ENCODE assay signal across 29 mouse cellular contexts in genomic region chr4:66550306-66551104, GRCm38 (mm10).
DNase-seq lines count a peak whose midpoint lies in the region; ATAC-seq and TF ChIP-seq lines count a peak whose summit lies in the region.
"Had no signal": no experiment of that assay in that cellular context is flagged by ENCODE, and none has a peak within 500 bp of the region (broad histone marks: within the 10 kb centered on the region; RNA-seq: fewer than 3 reads in every experiment).

No protein-coding gene starts in this region.

- H3K4me3 ChIP-seq in midbrain, embryonic 15.5 days: no peak overlapping the region
- no peak overlapping the region for H3K4me3 ChIP-seq in midbrain, embryonic 11.5 days (ENCODE audit: low read depth, low read length)
- H3K4me3 ChIP-seq in heart, adult 2 months: no peak overlapping the region
- no peak overlapping the region for H3K4me3 ChIP-seq in layer of hippocampus, adult 2 months
- H3K4me3 ChIP-seq: forebrain, embryonic 10.5 days; heart, embryonic 10.5 days; heart, embryonic 15.5 days; left cerebral cortex, adult 2 months; liver, embryonic 12.5 days; midbrain, embryonic 13.5 days; myocyte; neural tube, embryonic 12.5 days had no signal

- TF ChIP-seq CTCF in heart, adult 2 months (IDR thresholded peaks at IDR 0.05): no peak
- TF ChIP-seq CTCF in layer of hippocampus, adult 2 months (conservative IDR thresholded peaks at IDR 0.05): no peak

- no peaks in the 10 kb centered on the region for H3K4me1 ChIP-seq in midbrain, embryonic 15.5 days
- no peaks in the 10 kb centered on the region for H3K4me1 ChIP-seq in midbrain, embryonic 11.5 days (ENCODE audit: control insufficient read depth, insufficient read depth, low read length)
- H3K4me1 ChIP-seq in heart, adult 2 months (ENCODE audit: control insufficient read depth, insufficient read depth, low read length): no peaks in the 10 kb centered on the region
- H3K4me1 ChIP-seq: forebrain, embryonic 10.5 days; heart, embryonic 10.5 days; heart, embryonic 15.5 days; liver, embryonic 12.5 days; midbrain, embryonic 13.5 days; neural tube, embryonic 12.5 days had no signal

- H3K27ac ChIP-seq in midbrain, embryonic 15.5 days: no peak overlapping the region
- no peak overlapping the region for H3K27ac ChIP-seq in midbrain, embryonic 11.5 days (ENCODE audit: low read depth, low read length)
- no peak overlapping the region for H3K27ac ChIP-seq in heart, adult 2 months
- no peak overlapping the region for H3K27ac ChIP-seq in layer of hippocampus, adult 2 months
- H3K27ac ChIP-seq: forebrain, embryonic 10.5 days; heart, embryonic 10.5 days; heart, embryonic 15.5 days; hindbrain, embryonic 14.5 days; left cerebral cortex, adult 2 months; liver, embryonic 12.5 days; midbrain, embryonic 13.5 days; neural tube, embryonic 12.5 days; stomach, postnatal 0 days had no signal

- no peaks in the 10 kb centered on the region for H3K79me2 ChIP-seq in heart, adult 2 months (replicated peaks; ENCODE audit: control insufficient read depth, insufficient read depth, low read length)

- H3K27me3 ChIP-seq in midbrain, embryonic 15.5 days (replicated peaks): no peaks in the 10 kb centered on the region
- H3K27me3 ChIP-seq in midbrain, embryonic 11.5 days (ENCODE audit: control insufficient read depth, insufficient read depth, low read length): no peaks in the 10 kb centered on the region; the same call in 1 of the 2 replicates
- no peaks in the 10 kb centered on the region for H3K27me3 ChIP-seq in heart, adult 2 months (ENCODE audit: control insufficient read depth, insufficient read depth, low read length)
- H3K27me3 ChIP-seq: heart, embryonic 15.5 days; liver, embryonic 12.5 days; midbrain, embryonic 13.5 days; neural tube, embryonic 12.5 days had no signal

- TF ChIP-seq POLR2A in heart, adult 2 months (IDR thresholded peaks at IDR 0.05; ENCODE audit: insufficient read depth, low read depth, low read length): no peak

- intact Hi-C loops in heart, adult 2 months (cut with DNase I): no loop called here

- H3K9me3 ChIP-seq in midbrain, embryonic 15.5 days: no peaks in the 10 kb centered on the region
- H3K9me3 ChIP-seq in midbrain, embryonic 11.5 days (ENCODE audit: control insufficient read depth, low read length): no peaks in the 10 kb centered on the region
- H3K9me3 ChIP-seq: forebrain, embryonic 10.5 days; heart, embryonic 10.5 days; heart, embryonic 15.5 days; liver, embryonic 12.5 days; midbrain, embryonic 13.5 days; neural tube, embryonic 12.5 days had no signal

- H3K36me3 ChIP-seq in midbrain, embryonic 15.5 days (replicated peaks): no peaks in the 10 kb centered on the region
- no peaks in the 10 kb centered on the region for H3K36me3 ChIP-seq in midbrain, embryonic 11.5 days (ENCODE audit: control insufficient read depth, insufficient read depth, low read length)
- H3K36me3 ChIP-seq in heart, adult 2 months (ENCODE audit: control insufficient read depth, insufficient read depth, low read length): no peaks in the 10 kb centered on the region
- H3K36me3 ChIP-seq: forebrain, embryonic 10.5 days; heart, embryonic 10.5 days; heart, embryonic 15.5 days; liver, embryonic 12.5 days; midbrain, embryonic 13.5 days; neural tube, embryonic 12.5 days had no signal

- TF ChIP-seq EP300 in heart, adult 2 months (IDR thresholded peaks at IDR 0.05; ENCODE audit: insufficient read depth, low read depth, low read length): no peak

- H3K4me2 ChIP-seq in midbrain, embryonic 15.5 days: no peak overlapping the region
- H3K4me2 ChIP-seq in midbrain, embryonic 11.5 days: no peak overlapping the region
- H3K4me2 ChIP-seq: heart, embryonic 15.5 days; hindbrain, embryonic 14.5 days; liver, embryonic 12.5 days; midbrain, embryonic 13.5 days; neural tube, embryonic 12.5 days had no signal

- 75% methylated on average over 3 of the region's 3 CpGs for WGBS in midbrain, embryonic 15.5 days
- WGBS in midbrain, embryonic 11.5 days: 72% methylated on average over 3 of the region's 3 CpGs
- WGBS in heart, adult 2 months: 76% methylated on average over 3 of the region's 3 CpGs

- no peak overlapping the region for H3K9ac ChIP-seq in midbrain, embryonic 15.5 days
- no peak overlapping the region for H3K9ac ChIP-seq in midbrain, embryonic 11.5 days (ENCODE audit: low read length)
- H3K9ac ChIP-seq in heart, adult 2 months (ENCODE audit: low read depth, low read length): no peak overlapping the region
- H3K9ac ChIP-seq: forebrain, postnatal 0 days; heart, embryonic 15.5 days; hindbrain, embryonic 14.5 days; liver, embryonic 12.5 days; liver, postnatal 0 days; midbrain, embryonic 13.5 days; neural tube, embryonic 12.5 days had no signal

- DNase-seq in midbrain, embryonic 11.5 days (ENCODE audit: low spot score, missing footprints): no peak
- peak; percentile 99 for DNase-seq in cerebellum, adult 11-12 months
- peak; percentile 99 for DNase-seq in cerebellum, adult 9-11 months
- DNase-seq in fat pad, adult 2 months (ENCODE audit: extremely low read depth, low read depth, low spot score): peak; percentile 26
- no peak for DNase-seq in heart, adult 2 months
- DNase-seq in layer of hippocampus, adult 2 months (ENCODE audit: low spot score in 2 of 2): no peak
- DNase-seq in adrenal gland, postnatal 10 days: no peak
- DNase-seq: adrenal gland, postnatal 25 days; forebrain, postnatal 0 days; kidney, adult 11 months; kidney, postnatal 14 days; liver, postnatal 0 days; lung, postnatal 36 days; right cerebral cortex, postnatal 4 days; thymus, adult 18-20 months; thymus, postnatal 36 days had no signal

- 0 out of 2 replicates have a peak, but pooled peaks have one; percentile 54 for ATAC-seq in midbrain, embryonic 15.5 days (replicated peaks)
- no peak for ATAC-seq in midbrain, embryonic 11.5 days (ENCODE audit: low FRiP score)
- ATAC-seq: CD4-positive, CD25-positive, alpha-beta regulatory T cell, adult 4 months; forebrain, postnatal 0 days; inflammation-experienced regulatory T-cells, adult 6 months; liver, embryonic 12.5 days; liver, postnatal 0 days; midbrain, embryonic 13.5 days had no signal

Comparison
In these comparisons a context has a peak if more than half of its experiments do, and no peak if none do; other contexts are left out.
1. DNase-seq: peak in cerebellum, adult 11-12 months (single experiment), cerebellum, adult 9-11 months (single experiment) and fat pad, adult 2 months (single experiment); none in midbrain, embryonic 11.5 days (single experiment), heart, adult 2 months (0 of 2), layer of hippocampus, adult 2 months (0 of 2) and adrenal gland, postnatal 10 days (single experiment).